Mouse (Mus musculus) limb, embryonic 11.5 days (tissue): Measurements from ENCODE around the gene Pmvk. TPM values are rescaled to one million over a fixed set of nuclear protein-coding genes. Genes with fewer than 3 reads are reported as not detected.

Experiments used
- ATAC-seq: fragments of 200-750 bp; cut with Nextera tagmentation; 2 replicates; pipeline ENCODE4 v1.8.0; 2017; ENCODE audit warnings: low read depth; ENCODE audit not compliant: insufficient number of reproducible peaks, low FRiP score, low TSS enrichment
- DNase-seq: peaks from one replicate; pipeline ENCODE4 v3.0.0-alpha.2; 2015; ENCODE audit warnings: low spot score
- H3K27ac ChIP-seq: fragments of 300-500 bp; sonication (generic); replicated peaks from 2 replicates; pipeline ENCODE4 v1.5.1; 2014; ENCODE audit warnings: low read depth, mild to moderate bottlenecking, low read length
- H3K27me3 ChIP-seq: fragments of 300-500 bp; sonication (generic); 2 replicates; pipeline ENCODE4 v1.6.1; 2014; ENCODE audit warnings: mild to moderate bottlenecking, low read length, mixed read lengths; ENCODE audit not compliant: control insufficient read depth, insufficient read depth
- H3K36me3 ChIP-seq: fragments of 300-500 bp; sonication (generic); 2 replicates; pipeline ENCODE4 v1.6.1; 2014; ENCODE audit warnings: mild to moderate bottlenecking, low read length, moderate library complexity, mixed read lengths; ENCODE audit not compliant: control insufficient read depth, insufficient read depth
- H3K4me1 ChIP-seq: fragments of 300-500 bp; sonication (generic); 2 replicates; pipeline ENCODE4 v1.6.1; 2014; ENCODE audit warnings: low read length, mixed read lengths; ENCODE audit not compliant: control insufficient read depth, insufficient read depth
- H3K4me2 ChIP-seq: fragments of 300-500 bp; sonication (generic); 2 replicates; pipeline ENCODE4 v1.6.1; 2014; ENCODE audit warnings: low read depth, mild to moderate bottlenecking, moderate library complexity; ENCODE audit not compliant: severe bottlenecking
- H3K4me3 ChIP-seq: fragments of 300-500 bp; sonication (generic); 2 replicates; pipeline ENCODE4 v1.5.1; 2014; ENCODE audit warnings: low read depth, low read length
- H3K9ac ChIP-seq: fragments of 300-500 bp; sonication (generic); 2 replicates; pipeline ENCODE4 v1.6.1; 2014; ENCODE audit warnings: mild to moderate bottlenecking, low read length
- H3K9me3 ChIP-seq: fragments of 300-500 bp; sonication (generic); 2 replicates; pipeline ENCODE4 v1.6.1; 2016; ENCODE audit warnings: low read length; ENCODE audit not compliant: control insufficient read depth
- WGBS: fragments of 180-500 bp; shearing (Covaris S2); extraction: QIAGEN DNeasy Blood & Tissue Kit; methylation state at CpG from one replicate; pipeline ENCODE4 v1.1.7; 2014; 5-methylcytosine and 5-hydroxymethylcytosine counted together
- polyA plus RNA-seq: library from polyadenylated mRNA; unstranded; fragments of >200 nt; fragmentation: Nextera tagmentation; extraction: Ambion mirVana; gene quantifications from 2 replicates; pipeline ENCODE4 v1.2.1, GENCODE M21; 2014

Pmvk gene
- polyA plus RNA-seq, 1 experiment from 2014 or later, result 58.6 TPM

GRCm38 (mm10) chr3:89456726-89457665 is 2.7 kb downstream of the Pmvk start:
- Histone ChIP-seq H3K27ac (no peak overlapping the region), H3K9ac (no peak overlapping the region), H3K4me1 (0 out of 2 replicates have a peak, but pooled peaks cover 10% of the 10 kb centered on the region), H3K4me3 (no peak overlapping the region), H3K36me3 (no peaks in the 10 kb centered on the region), H3K4me2 (no peak overlapping the region), H3K9me3 (no peaks in the 10 kb centered on the region), H3K27me3 (no peaks in the 10 kb centered on the region)
- peak; percentile 92 for DNase-seq
- ATAC-seq, result no peak; the same call in 1 of the 2 replicates
- 42% methylated on average over 10 of the region's 10 CpGs for WGBS

- Histone ChIP-seq H3K9me3 (no peaks in the 10 kb centered on the region), H3K9ac (no peak overlapping the region), H3K36me3 (no peaks in the 10 kb centered on the region), H3K4me1 (0 out of 2 replicates have a peak, but pooled peaks cover 10% of the 10 kb centered on the region), H3K27me3 (no peaks in the 10 kb centered on the region), H3K4me2 (peak overlapping the region; percentile 83; the same call in 1 of the 2 replicates), H3K27ac (no peak overlapping the region), H3K4me3 (peak overlapping the region; percentile 62)
- 51% methylated on average over 13 of the region's 13 CpGs for WGBS
- ATAC-seq, result no peak
- no peak for DNase-seq
Observed at GRCm38 (mm10) chr3:89458372-89458964, 4.1 kb downstream of the Pmvk start.

- Histone ChIP-seq H3K9me3 (no peaks in the 10 kb centered on the region), H3K4me2 (peak overlapping the region; percentile 83), H3K4me1 (0 out of 2 replicates have a peak, but pooled peaks cover 10% of the 10 kb centered on the region), H3K27ac (peak overlapping the region; percentile 63), H3K27me3 (no peaks in the 10 kb centered on the region), H3K4me3 (peak overlapping the region; percentile 62), H3K9ac (peak overlapping the region; percentile 77), H3K36me3 (no peaks in the 10 kb centered on the region)
- peak; percentile 96 for DNase-seq
- WGBS, result 1% methylated on average over 33 of the region's 36 CpGs
- ATAC-seq, result peak; percentile 77
Observed at GRCm38 (mm10) chr3:89458965-89459807, 4.8 kb downstream of the Pmvk start.

- no peak overlapping the region for H3K9ac ChIP-seq
- no peaks in the 10 kb centered on the region for H3K4me1 ChIP-seq
- DNase-seq, result no peak
- no peak overlapping the region for H3K4me3 ChIP-seq
- no peak overlapping the region for H3K27ac ChIP-seq
- H3K27me3 ChIP-seq, result no peaks in the 10 kb centered on the region
- H3K9me3 ChIP-seq, result no peaks in the 10 kb centered on the region
- WGBS, result 56% methylated on average over 4 of the region's 4 CpGs
- no peak for ATAC-seq
- no peak overlapping the region for H3K4me2 ChIP-seq
- H3K36me3 ChIP-seq, result no peaks in the 10 kb centered on the region; the same call in 1 of the 2 replicates
Observed at GRCm38 (mm10) chr3:89468268-89468667, 13.9 kb downstream of the Pmvk start.

- Histone ChIP-seq H3K4me1 (no peaks in the 10 kb centered on the region), H3K27ac (no peak overlapping the region), H3K9me3 (no peaks in the 10 kb centered on the region), H3K4me2 (no peak overlapping the region), H3K4me3 (no peak overlapping the region), H3K36me3 (no peaks in the 10 kb centered on the region), H3K9ac (no peak overlapping the region), H3K27me3 (no peaks in the 10 kb centered on the region)
- no peak for DNase-seq
- no peak for ATAC-seq
- WGBS, result 85% methylated on average over 7 of the region's 7 CpGs
Observed at GRCm38 (mm10) chr3:89472280-89472679, 17.9 kb downstream of the Pmvk start.

- DNase-seq, result no peak
- no peak overlapping the region for H3K4me3 ChIP-seq
- H3K9me3 ChIP-seq, result no peaks in the 10 kb centered on the region
- no peak overlapping the region for H3K4me2 ChIP-seq
- H3K27me3 ChIP-seq, result no peaks in the 10 kb centered on the region
- H3K9ac ChIP-seq, result no peak overlapping the region
- H3K4me1 ChIP-seq, result no peaks in the 10 kb centered on the region
- no peak for ATAC-seq
- 72% methylated on average over 6 of the region's 6 CpGs for WGBS
- no peaks in the 10 kb centered on the region for H3K36me3 ChIP-seq
- H3K27ac ChIP-seq, result no peak overlapping the region
Observed at GRCm38 (mm10) chr3:89473838-89474237, 19.5 kb downstream of the Pmvk start.

- no peak overlapping the region for H3K4me3 ChIP-seq
- DNase-seq, result no peak
- H3K27ac ChIP-seq, result no peak overlapping the region
- no peaks in the 10 kb centered on the region for H3K9me3 ChIP-seq
- H3K4me1 ChIP-seq, result no peaks in the 10 kb centered on the region
- no peak overlapping the region for H3K9ac ChIP-seq
- WGBS, result 79% methylated on average over 6 of the region's 6 CpGs
- ATAC-seq, result no peak
- H3K36me3 ChIP-seq, result no peaks in the 10 kb centered on the region
- no peak overlapping the region for H3K4me2 ChIP-seq
- no peaks in the 10 kb centered on the region for H3K27me3 ChIP-seq
Observed at GRCm38 (mm10) chr3:89479055-89479454, 24.7 kb downstream of the Pmvk start.

GRCm38 (mm10) chr3:89481488-89481887 is 27.1 kb downstream of the Pmvk start:
- H3K27me3 ChIP-seq, result no peaks in the 10 kb centered on the region
- no peak overlapping the region for H3K4me3 ChIP-seq
- H3K4me1 ChIP-seq, result no peaks in the 10 kb centered on the region
- WGBS, result 38% methylated on average over 2 of the region's 2 CpGs
- ATAC-seq, result no peak
- H3K9ac ChIP-seq, result no peak overlapping the region
- H3K4me2 ChIP-seq, result no peak overlapping the region
- DNase-seq, result peak; percentile 49
- H3K36me3 ChIP-seq, result no peaks in the 10 kb centered on the region
- H3K9me3 ChIP-seq, result no peaks in the 10 kb centered on the region
- H3K27ac ChIP-seq, result no peak overlapping the region
